Mouse (Mus musculus) monocyte, adult 2 months (primary cell): ENCODE measurements around the gene Bgn.
A peak's percentile ranks its signal among the peaks of the same experiment; 100 is the strongest.

ENCODE experiments used
- DNase-seq, 2 experiments: peaks; one replicate each; pipeline ENCODE4 v3.0.0; 2022; ENCODE audit warnings: low spot score in 2 of 2, low read depth in 1 of 2

The Bgn gene

DNA sequence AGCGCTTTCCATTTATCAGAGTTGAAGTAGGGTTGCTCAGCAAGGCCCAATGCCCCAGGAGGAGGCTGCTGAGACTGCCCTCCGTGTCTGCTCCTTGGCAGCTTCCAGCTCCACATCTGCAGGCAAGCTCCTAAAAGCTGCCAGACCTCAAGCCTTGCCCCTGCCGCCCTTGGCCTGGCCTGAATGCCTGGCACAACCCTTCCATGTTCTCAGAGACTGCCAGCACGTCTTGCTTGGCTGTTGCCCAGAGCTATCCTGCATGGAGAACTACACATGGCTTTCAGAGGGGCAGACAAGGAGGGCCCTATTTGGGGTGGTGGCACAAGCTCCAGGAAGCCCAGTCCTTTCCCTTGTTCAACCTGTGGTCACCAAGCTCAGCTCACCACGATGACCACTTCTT is 3.5 kb downstream of the Bgn start:
- DNase-seq: no peak

DNA sequence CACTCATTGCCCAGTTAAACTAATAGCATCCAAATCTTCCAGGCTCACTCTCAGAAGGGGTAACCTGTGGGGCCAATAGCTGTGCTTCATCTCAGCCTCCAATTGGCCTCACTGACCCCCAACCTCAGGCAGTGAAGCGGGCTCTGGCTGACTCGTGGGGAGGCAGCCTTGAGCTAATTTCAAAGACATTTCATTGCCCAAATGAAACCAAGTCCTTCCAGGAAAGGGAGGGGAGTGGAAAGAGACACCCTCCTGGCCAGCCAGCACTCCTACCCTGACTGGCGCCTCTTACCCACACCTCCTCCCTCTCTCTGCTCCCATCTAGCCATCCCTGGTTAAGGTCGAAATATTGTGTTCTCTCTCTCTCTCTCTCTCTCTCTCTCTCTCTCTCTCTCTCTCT is 6.8 kb downstream of the Bgn start:
- DNase-seq: no peak

DNA sequence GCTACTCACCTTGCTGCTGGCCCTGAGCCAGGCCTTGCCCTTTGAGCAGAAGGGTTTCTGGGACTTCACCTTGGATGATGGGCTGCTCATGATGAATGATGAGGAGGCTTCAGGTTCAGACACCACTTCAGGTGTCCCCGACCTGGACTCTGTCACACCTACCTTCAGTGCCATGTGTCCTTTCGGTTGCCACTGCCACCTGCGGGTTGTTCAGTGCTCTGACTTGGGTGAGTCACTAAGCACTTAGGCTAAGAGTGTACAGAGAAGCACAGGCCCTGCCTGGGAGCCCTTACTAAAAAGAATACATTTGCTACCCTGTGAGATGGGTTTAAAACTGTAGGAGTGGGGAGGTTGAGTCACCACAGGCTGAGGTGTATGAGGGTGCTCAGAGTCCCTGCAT is 7.4 kb downstream of the Bgn start:
- DNase-seq: no peak

DNA sequence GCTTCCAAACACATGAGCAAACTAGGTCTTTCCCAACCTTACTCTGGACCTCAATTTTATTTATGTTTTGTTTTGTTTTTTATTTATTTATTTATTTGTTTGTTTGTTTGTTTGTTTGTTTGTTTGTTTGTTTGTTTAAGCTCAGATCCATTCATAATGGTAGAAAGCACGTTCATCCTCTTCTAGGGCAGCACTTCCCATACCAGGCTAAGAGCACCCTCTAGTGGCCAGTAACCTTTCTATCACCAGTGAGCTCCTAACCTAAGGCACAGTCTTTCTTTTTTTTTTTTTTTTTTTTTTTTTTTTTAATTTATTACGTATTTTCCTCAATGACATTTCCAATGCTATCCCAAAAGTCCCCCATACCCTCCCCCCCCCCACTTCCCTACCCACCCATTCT is 10.2 kb downstream of the Bgn start:
- DNase-seq: peak in 1 of 2 experiments; percentile 8

DNA sequence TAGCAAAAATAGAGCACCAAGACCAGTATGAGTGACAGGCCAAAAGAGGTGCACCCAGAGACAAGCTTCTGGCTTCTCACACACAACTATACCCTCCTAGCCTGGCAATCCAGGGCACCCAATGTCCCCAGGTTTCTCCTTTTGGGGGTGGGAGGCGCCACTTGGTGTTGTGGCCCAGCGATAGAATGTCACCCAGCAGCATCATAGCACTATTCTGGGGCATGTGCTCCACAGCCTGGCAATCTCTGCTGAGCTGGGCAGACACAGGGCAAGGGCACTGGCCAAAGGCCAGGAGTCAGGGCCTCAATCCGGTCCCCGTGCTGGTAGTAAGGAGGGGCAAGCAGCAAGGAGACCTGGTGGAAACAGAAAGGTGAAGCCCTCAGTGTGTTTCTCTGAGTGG is 13.3 kb downstream of the Bgn start:
- no peak for DNase-seq

DNA sequence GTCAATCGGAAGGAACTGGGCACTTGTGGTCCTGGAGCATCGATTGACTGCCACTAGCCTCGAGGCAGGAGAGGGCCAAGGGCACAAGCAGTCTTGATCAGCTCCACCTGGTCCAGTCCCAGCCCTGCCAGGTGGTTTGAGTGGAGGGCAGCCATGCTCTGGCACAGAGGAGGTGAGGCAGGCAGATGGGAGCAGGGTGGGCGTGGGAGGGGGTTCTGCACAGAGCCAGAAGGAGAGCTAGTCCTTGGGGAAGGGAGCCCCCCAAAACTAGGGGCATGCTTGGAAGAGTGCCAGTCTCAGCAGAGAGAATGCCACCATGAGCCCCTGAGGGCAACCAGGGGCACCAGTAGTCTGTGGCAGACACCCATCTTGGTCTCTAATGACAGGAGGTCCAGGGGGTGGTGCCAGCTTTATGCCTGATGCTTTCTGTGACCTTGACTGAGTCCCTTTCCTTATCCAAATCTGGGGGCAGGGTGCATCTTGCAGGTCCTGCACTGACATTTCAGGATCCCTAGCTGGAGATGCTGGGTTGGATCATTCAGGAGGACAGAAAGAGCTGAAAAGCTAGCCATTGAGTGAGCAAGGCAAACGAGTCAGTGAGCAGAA is 21.8 kb downstream of the Bgn start:
- no peak for DNase-seq

DNA sequence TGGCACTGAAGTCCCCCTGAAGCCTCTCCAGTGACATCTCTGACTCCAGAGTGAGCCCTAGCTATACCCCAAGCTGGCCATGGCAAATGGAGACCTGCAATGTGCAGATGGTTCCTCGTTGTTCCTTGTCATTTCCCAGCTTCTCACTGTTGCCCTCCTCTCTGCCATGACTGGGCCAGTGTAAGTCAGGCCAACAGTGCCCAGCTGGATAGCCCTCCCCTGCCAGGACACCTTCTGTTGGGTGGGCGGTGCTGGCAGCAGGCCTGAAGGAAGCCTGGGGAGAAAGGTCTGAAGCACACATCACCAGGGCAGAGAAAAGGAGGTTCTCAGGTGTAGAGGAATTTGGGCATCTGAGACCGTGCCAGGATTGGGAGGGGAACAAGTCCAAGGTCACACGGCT is 23.2 kb downstream of the Bgn start:
- DNase-seq: no peak

DNA sequence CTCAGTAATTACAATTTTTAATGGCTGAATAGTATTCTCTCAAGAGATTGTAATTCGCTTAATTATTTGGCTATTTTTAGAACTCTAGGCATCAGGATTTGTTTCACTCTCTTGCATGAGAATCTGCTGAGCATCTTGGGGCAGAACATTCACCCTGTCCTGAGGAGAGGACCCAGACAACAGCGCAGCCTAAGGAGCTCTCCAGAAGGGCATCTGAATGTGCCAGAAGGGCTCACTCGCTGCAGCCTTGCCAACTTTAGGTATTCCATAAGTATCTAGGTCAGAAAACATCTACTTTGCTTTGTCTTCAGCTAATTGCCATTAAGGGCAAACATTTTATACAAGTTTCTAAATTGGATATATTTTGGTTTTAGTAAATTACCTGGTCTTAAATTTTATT is 25.8 kb downstream of the Bgn start:
- no peak for DNase-seq

DNA sequence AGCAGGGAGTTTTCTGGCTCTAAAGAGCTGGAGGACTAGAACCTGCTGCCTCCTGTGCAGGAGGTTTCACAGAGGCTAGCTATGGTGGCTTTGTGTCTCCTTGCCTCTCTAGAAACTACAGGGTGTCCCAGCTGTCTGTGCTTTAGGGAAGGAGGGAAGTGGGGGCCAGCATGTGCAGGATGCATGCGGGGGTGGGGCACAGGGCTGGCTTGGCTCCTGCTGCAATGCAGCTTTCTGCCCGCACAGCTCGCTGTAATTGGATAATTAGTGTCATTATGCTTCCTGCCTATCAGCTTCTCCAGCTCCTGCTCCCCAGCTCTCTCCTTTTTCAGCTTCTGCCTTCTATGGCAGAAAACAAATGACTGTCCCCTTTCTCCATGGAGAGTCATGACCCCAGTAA is 29.5 kb downstream of the Bgn start:
- DNase-seq: no peak

DNA sequence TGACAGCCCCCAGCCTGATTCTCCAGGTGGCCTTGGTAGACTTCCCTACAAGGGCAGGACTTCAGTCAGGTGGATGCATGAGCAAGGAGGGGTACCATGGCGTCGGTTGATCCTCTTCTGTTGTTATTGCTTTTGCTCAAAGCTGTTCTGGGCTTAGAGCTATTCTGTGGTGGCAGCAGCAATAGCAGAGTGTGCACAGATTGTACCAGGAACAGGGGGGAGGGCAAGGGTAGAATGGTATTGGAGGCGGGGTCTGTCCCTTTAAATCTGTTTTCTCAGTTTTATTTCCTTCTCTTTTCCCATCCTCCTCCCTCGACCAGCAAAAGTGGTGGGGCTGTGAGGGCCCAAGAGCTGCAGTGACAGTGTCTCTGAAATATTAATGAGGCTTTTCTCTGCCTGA is 33.2 kb downstream of the Bgn start:
- DNase-seq: no peak

DNA sequence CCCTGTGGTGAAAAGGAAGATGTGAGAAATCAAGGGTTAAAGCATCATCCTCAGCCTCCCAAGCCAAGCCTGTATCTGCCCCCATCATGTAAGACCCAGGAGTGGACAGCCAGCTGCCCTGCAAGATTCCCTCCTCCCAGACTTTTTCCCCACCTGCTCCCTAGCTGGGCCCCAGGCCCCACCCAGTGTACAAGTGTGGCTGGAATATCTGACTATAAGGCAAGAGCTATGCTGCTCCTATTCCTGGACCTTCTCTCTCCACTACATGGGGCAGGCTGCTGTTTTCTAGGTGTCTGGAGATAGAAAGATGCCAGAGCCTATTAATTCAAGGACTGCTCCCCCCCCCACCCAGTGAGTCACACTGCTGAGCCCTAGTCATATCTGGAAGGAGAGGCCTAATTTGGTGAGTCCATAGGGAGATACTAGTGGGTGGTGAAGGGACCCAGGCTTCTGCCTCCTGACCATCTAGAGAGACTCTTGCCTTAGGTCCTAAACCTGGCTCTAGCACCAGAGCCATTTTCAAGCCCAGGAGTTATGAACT is 33.7 kb downstream of the Bgn start:
- no peak for DNase-seq

DNA sequence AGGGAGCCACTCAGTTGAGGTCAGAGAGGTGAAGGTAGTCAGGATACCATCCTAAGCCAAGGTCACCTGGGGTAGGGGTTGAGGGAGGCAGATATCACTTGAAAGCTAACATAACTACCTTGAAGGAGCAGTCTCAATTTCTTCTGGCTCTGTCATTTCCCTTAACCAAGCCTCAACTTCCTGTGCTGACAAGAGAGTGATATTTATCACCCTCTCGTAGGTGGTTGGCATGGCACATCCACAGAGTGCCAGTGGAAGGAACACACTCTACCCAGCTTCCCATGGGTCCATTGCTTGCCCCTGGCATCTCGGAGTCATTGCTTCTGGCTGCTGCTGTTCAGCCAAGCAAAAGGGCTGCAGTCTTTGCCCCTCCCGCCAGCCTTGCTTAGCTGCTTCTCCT is 37.3 kb downstream of the Bgn start:
- DNase-seq: no peak

DNA sequence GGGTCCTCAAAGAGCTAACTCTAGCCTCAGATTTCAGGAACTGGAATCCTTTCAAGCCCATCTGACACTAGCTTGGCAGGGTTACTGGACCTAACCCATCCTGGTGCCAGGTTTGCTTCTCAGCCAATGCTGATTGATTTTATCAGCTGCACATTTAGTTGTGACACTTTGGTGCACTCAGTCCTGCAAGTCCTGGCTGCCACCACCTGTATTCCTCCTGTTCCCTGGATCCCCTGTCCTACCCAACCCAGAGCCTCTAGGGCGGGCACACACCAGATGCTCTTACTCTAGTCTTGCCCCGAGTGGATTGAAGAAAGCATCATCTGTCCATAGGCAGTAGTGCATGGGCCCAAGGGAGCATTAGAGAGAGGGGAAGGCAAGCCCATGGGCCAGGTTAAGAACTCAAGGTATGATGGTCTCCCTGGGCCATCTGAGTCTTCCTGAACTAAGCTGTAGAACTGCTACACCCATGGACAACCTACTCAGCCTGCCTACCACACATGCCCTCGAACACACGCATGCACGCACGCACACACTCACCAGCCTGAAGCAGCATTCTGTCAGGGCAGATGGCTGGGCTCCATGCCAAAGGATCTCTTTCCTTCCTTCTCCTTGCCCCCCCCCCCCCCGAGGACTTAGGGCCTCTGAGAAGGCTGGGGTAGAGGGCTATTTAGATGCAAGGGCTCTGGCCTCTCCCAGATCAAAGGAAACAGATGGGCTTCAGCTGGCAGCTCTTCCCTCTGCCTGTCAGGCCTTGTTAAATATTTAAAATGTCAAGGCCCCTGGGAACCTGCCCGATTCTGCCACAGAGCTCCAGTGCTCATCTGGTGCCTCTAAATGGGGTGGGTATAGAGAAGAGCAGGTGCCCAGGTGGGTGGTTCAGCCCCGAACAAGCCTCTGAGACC is 41.2 kb downstream of the Bgn start:
- DNase-seq: no peak

DNA sequence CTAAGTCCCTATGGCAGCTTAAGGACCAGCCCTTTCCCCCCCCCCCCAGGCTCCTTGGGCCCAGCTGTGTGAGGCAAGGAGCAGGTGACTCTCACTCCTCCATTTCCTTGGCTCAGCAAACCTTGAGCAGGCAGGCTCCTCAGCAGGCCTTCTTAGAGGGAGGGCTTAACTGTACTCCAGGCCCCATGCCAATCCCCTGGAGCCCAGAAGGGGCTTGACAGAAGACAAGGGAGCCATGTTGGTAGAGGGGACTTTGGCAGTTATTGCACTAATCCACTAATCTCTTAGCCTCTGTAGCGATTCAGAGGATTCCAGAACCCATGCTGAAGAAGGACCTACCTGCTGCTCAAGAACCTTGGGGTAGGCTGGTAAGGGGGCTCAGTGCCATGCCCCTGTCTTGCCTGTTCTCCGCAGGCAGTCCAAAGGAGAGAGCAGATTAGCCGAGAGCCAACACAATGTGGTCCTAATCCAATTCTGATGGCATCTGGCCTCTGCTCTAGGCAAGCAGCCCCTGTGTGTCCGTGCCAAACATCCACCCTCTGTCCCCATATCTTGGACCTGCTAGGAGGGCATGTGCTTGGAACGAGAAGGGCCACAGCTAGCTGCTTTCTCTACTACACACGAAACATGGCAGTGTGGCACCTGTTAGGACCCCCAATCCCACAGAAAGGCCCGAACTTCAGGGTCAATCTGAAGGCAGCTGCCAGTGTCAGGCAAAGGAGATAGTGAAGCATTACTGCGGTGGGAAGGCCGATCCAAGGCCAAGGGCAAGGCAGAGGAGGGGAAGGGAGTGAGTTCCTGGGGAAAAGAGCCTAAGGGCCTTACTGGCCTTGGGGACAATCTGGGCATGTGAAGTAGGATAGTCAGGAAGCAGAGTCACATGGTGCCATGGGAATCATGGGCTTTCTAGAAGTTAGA is 42.1 kb downstream of the Bgn start:
- DNase-seq: no peak

DNA sequence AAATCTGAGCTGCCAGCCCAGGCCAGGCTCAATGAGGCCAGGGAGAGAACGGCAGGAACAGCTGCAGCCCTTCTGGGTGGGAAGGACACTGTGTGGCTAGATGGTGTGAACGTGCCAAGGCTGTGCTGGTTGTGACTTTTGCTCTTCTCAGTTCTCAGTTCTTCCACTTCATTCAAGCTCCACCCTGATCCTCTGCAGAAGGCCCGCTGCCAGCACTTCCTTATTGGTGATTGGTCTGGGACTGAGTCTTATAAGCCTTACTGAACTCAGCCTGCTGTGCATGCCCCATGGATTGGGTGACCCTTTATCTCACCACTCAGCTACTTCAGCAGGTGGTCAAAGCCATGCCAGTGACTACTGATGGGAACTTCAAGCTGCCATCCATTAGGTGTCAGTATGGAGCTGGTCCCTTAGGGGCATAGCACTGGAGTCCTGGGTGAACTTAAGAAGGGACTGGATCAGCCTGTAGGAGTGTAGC is 43.0 kb downstream of the Bgn start:
- DNase-seq: no peak

DNA sequence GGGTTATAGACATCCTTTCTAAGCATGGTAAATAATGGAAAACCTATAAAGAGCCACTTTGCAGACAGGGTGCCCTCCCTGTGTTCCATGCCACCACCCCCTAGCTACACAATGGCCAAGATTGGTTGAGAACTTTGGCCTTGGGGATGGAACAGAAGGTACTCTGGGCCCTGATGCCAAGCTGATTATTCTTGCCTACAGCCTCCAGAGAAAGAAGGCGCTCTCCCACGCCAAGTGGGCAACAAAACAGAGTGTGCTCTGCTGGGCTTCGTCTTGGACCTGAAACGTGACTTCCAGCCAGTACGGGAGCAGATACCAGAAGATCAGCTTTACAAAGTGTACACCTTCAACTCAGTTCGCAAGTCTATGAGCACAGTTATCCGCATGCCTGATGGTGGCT is 54.5 kb downstream of the Bgn start:
- DNase-seq: no peak

DNA sequence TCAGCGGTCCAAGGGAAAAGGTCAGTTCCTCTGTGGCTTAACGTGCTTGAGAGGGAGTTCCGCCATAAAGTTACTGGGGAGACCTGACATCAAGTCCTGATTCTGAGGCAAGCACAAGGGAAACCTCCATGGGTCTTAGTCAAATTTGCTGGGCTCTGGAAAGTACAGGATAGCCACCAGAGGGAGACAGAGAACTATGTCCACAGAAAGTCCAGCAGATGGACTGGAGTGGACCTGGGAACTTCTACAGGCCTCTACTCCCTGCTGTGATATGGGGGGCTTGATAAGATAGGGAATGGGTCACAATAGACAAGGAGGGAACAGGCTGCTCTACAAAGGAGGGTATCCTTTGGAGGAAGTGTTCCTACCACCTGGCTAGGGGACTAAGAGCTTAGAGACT is 59.9 kb downstream of the Bgn start:
- DNase-seq: no peak
